Mouse (Mus musculus) erythroblast, embryonic 14.5 days (primary cell): ENCODE results near the gene Nop16. TPM values are rescaled to one million over a fixed set of nuclear protein-coding genes. Genes with fewer than 3 reads are reported as not detected.

ENCODE experiments used
- H3K27me3 ChIP-seq: 2 replicates; pipeline ENCODE4 v1.6.1; 2012; ENCODE audit warnings: inconsistent platforms; ENCODE audit not compliant: control insufficient read depth
- H3K36me3 ChIP-seq: 2 replicates; pipeline ENCODE4 v1.6.1; 2012; ENCODE audit warnings: mild to moderate bottlenecking, inconsistent platforms; ENCODE audit not compliant: control insufficient read depth
- H3K4me1 ChIP-seq: 2 replicates; pipeline ENCODE4 v1.6.1; 2012; ENCODE audit warnings: inconsistent platforms; ENCODE audit not compliant: control insufficient read depth
- H3K4me3 ChIP-seq: replicated peaks from 2 replicates; pipeline ENCODE3; 2012; ENCODE audit warnings: moderate library complexity, mild to moderate bottlenecking, inconsistent platforms
- H3K9me3 ChIP-seq: 2 replicates; pipeline ENCODE4 v1.6.1; 2012; ENCODE audit warnings: low read length, inconsistent platforms, mixed read lengths; ENCODE audit not compliant: control insufficient read depth
- GATA1 ChIP-seq: IDR thresholded peaks from 2 replicates; pipeline ENCODE4 v1.6.1; 2012; ENCODE audit warnings: low read length, inconsistent platforms, mixed read lengths
- TAL1 ChIP-seq: IDR thresholded peaks from 3 replicates; pipeline ENCODE4 v1.6.1; 2012; ENCODE audit warnings: low read length, inconsistent platforms, mixed read lengths
- polyA plus RNA-seq: library from polyadenylated mRNA; stranded (reverse); fragments of >175 nt; gene quantifications from 2 replicates; pipeline ENCODE4 v1.2.3, GENCODE M21; 2012

The Nop16 gene
- polyA plus RNA-seq, 1 experiment, result 1.7 TPM

GRCm38 (mm10) chr13:54582126-54582525 is 7.8 kb downstream of the Nop16 start:
- H3K9me3 ChIP-seq, result no peaks in the 10 kb centered on the region
- no peak overlapping the region for H3K4me3 ChIP-seq
- peaks cover 64% of the 10 kb centered on the region for H3K36me3 ChIP-seq
- no peaks in the 10 kb centered on the region for H3K27me3 ChIP-seq
- TF ChIP-seq GATA1 (no peak), TAL1 (no peak)
- H3K4me1 ChIP-seq, result peaks cover 7% of the 10 kb centered on the region

- H3K27me3 ChIP-seq, result peaks cover 3% of the 10 kb centered on the region; the same call in 1 of the 2 replicates
- no peak for TF ChIP-seq TAL1
- no peak for TF ChIP-seq GATA1
- H3K9me3 ChIP-seq, result no peaks in the 10 kb centered on the region
- H3K4me3 ChIP-seq, result no peak overlapping the region
- peaks cover 7% of the 10 kb centered on the region for H3K4me1 ChIP-seq
- H3K36me3 ChIP-seq, result peaks cover 60% of the 10 kb centered on the region
Measured at GRCm38 (mm10) chr13:54581385-54581784, 8.5 kb downstream of the Nop16 start.

GRCm38 (mm10) chr13:54577652-54578507 is 12.0 kb downstream of the Nop16 start:
- Histone ChIP-seq H3K36me3 (peaks cover 25% of the 10 kb centered on the region), H3K27me3 (peaks cover 35% of the 10 kb centered on the region), H3K9me3 (no peaks in the 10 kb centered on the region), H3K4me3 (no peak overlapping the region), H3K4me1 (peaks cover 32% of the 10 kb centered on the region)
- TF ChIP-seq TAL1 (no peak), GATA1 (no peak)

- H3K4me3 ChIP-seq, result peak overlapping the region; percentile 69
- TF ChIP-seq GATA1, result no peak
- no peak for TF ChIP-seq TAL1
- H3K36me3 ChIP-seq, result peaks cover 6% of the 10 kb centered on the region
- H3K27me3 ChIP-seq, result peaks cover 38% of the 10 kb centered on the region
- H3K4me1 ChIP-seq, result peaks cover 32% of the 10 kb centered on the region
- no peaks in the 10 kb centered on the region for H3K9me3 ChIP-seq
Measured at GRCm38 (mm10) chr13:54575489-54575888, 14.4 kb downstream of the Nop16 start.

- peak within 1 kb of the TSS; percentile 69 for H3K4me3 ChIP-seq
- TF ChIP-seq GATA1 (no peak), TAL1 (no peak)
- H3K27me3 ChIP-seq, result peaks cover 38% of the 10 kb centered on the region
- peaks cover 32% of the 10 kb centered on the region for H3K4me1 ChIP-seq
- H3K36me3 ChIP-seq, result peaks cover 4% of the 10 kb centered on the region
- H3K9me3 ChIP-seq, result no peaks in the 10 kb centered on the region
Measured at GRCm38 (mm10) chr13:54574854-54575481, 14.9 kb downstream of the Nop16 start, which contains the start of gene Arl10. Arl10 (plus strand) TSS chr13:54575015.

GRCm38 (mm10) chr13:54572621-54573020 is 17.3 kb downstream of the Nop16 start:
- H3K9me3 ChIP-seq, result no peaks in the 10 kb centered on the region
- peaks cover 38% of the 10 kb centered on the region for H3K27me3 ChIP-seq
- peaks cover 34% of the 10 kb centered on the region for H3K4me1 ChIP-seq
- no peak overlapping the region for H3K4me3 ChIP-seq
- TF ChIP-seq TAL1, result no peak
- no peak for TF ChIP-seq GATA1
- no peaks in the 10 kb centered on the region; the same call in 1 of the 2 replicates for H3K36me3 ChIP-seq

GRCm38 (mm10) chr13:54571637-54572036 is 18.3 kb downstream of the Nop16 start:
- Histone ChIP-seq H3K36me3 (no peaks in the 10 kb centered on the region), H3K4me3 (no peak overlapping the region), H3K27me3 (peaks cover 38% of the 10 kb centered on the region), H3K4me1 (peaks cover 35% of the 10 kb centered on the region), H3K9me3 (no peaks in the 10 kb centered on the region)
- TF ChIP-seq GATA1 (no peak), TAL1 (no peak)

GRCm38 (mm10) chr13:54570736-54571135 is 19.2 kb downstream of the Nop16 start:
- Histone ChIP-seq H3K4me1 (peaks cover 35% of the 10 kb centered on the region), H3K27me3 (peaks cover 31% of the 10 kb centered on the region), H3K4me3 (no peak overlapping the region), H3K9me3 (no peaks in the 10 kb centered on the region), H3K36me3 (no peaks in the 10 kb centered on the region)
- TF ChIP-seq TAL1, result no peak
- TF ChIP-seq GATA1, result no peak

GRCm38 (mm10) chr13:54569282-54569681 is 20.6 kb downstream of the Nop16 start:
- H3K27me3 ChIP-seq, result peaks cover 16% of the 10 kb centered on the region
- peaks cover 32% of the 10 kb centered on the region for H3K4me1 ChIP-seq
- TF ChIP-seq GATA1 (no peak), TAL1 (no peak)
- no peak overlapping the region for H3K4me3 ChIP-seq
- H3K36me3 ChIP-seq, result no peaks in the 10 kb centered on the region
- H3K9me3 ChIP-seq, result no peaks in the 10 kb centered on the region
